Mouse (Mus musculus) T-cell, adult 66 days (primary cell): Measurements from ENCODE around the gene Got1. TPM values are rescaled to one million over a fixed set of nuclear protein-coding genes. Genes with fewer than 3 reads are reported as not detected.

ENCODE experiments used
- total RNA-seq, 2 experiments: library from RNA; stranded (reverse); gene quantifications; 3 replicates in 1 of 2; 4 replicates in 1 of 2; pipeline ENCODE4 v1.2.4; 2023

Gene Got1
- total RNA-seq = 10 to 100 TPM; 49.9 to 61.1 TPM

GRCm38 (mm10) chr19:43524187-43525103 lies at the start of gene Got1:
TSS of gene Got1 (minus strand) at chr19:43524605.

Other genes with a start within 250 kb of the Got1 start
- not detected for gene Hpse2, start 136.2 kb downstream of the Got1 start, total RNA-seq
- not detected for gene Cnnm1, start 84.2 kb downstream of the Got1 start, total RNA-seq
- gene Nkx2-3, start 87.7 kb upstream of the Got1 start, total RNA-seq = not detected
- gene Slc25a28, start 150.3 kb upstream of the Got1 start, total RNA-seq = 10 to 100 TPM; 44.5 to 51.4 TPM
- gene Entpd7, start 165.1 kb upstream of the Got1 start, total RNA-seq = 10 to 100 TPM; 10.6 to 12.7 TPM
- 1 to 10 TPM; 9.0 to 9.4 TPM for gene Cutc, start 228.4 kb upstream of the Got1 start, total RNA-seq
- gene Cox15, start 228.4 kb upstream of the Got1 start, total RNA-seq = 10 to 100 TPM; 10.4 to 15.0 TPM